Mouse (Mus musculus): Measurements from ENCODE around the gene Dstn. TPM values are rescaled to one million over a fixed set of nuclear protein-coding genes. Genes with fewer than 3 reads are reported as not detected.

Gene Dstn
- polyA plus RNA-seq, 1 experiment from 2014 or later, result 746 TPM

- Histone ChIP-seq H3K4me1 (peaks cover 28% of the 10 kb centered on the region), H3K4me3 (no peak overlapping the region), H3K36me3 (no peaks in the 10 kb centered on the region), H3K9me3 (no peaks in the 10 kb centered on the region), H3K27me3 (ENCODE audit: insufficient read depth, poor library complexity, severe bottlenecking) (no peaks in the 10 kb centered on the region), H3K27ac (no peak overlapping the region)
- 88% methylated on average over 6 of the region's 6 CpGs for whole genome bisulfite sequencing
- no peak for DNase-seq (ENCODE audit: low spot score)
These were observed 10.7 kb downstream of the Dstn start for GRCm38 (mm10) chr2:143925826-143926225.

GRCm38 (mm10) chr2:143929607-143930311, 14.6 kb downstream of the Dstn start:
- peaks cover 30% of the 10 kb centered on the region for H3K4me1 ChIP-seq
- H3K36me3 ChIP-seq, result peaks cover 3% of the 10 kb centered on the region; the same call in 1 of the 2 replicates
- no peaks in the 10 kb centered on the region for H3K27me3 ChIP-seq (ENCODE audit: insufficient read depth, poor library complexity, severe bottlenecking)
- DNase-seq (ENCODE audit: low spot score), result no peak
- WGBS, result 74% methylated on average over 3 of the region's 3 CpGs
- H3K27ac ChIP-seq, result no peak overlapping the region
- no peaks in the 10 kb centered on the region for H3K9me3 ChIP-seq
- no peak overlapping the region for H3K4me3 ChIP-seq

GRCm38 (mm10) chr2:143932340-143932873, 17.3 kb downstream of the Dstn start:
- Histone ChIP-seq H3K4me3 (no peak overlapping the region), H3K27ac (0 out of 2 replicates have a peak overlapping the region, but pooled peaks have one; percentile 16), H3K9me3 (no peaks in the 10 kb centered on the region), H3K27me3 (ENCODE audit: insufficient read depth, poor library complexity, severe bottlenecking) (no peaks in the 10 kb centered on the region), H3K36me3 (peaks cover 3% of the 10 kb centered on the region; the same call in 1 of the 2 replicates), H3K4me1 (peaks cover 30% of the 10 kb centered on the region)
- DNase-seq (ENCODE audit: low spot score), result no peak
- WGBS, result 69% methylated on average over 12 of the region's 12 CpGs

GRCm38 (mm10) chr2:143933516-143933915, 18.4 kb downstream of the Dstn start:
- Histone ChIP-seq H3K27ac (no peak overlapping the region), H3K36me3 (peaks cover 4% of the 10 kb centered on the region), H3K9me3 (no peaks in the 10 kb centered on the region), H3K27me3 (ENCODE audit: insufficient read depth, poor library complexity, severe bottlenecking) (no peaks in the 10 kb centered on the region), H3K4me3 (no peak overlapping the region), H3K4me1 (peaks cover 33% of the 10 kb centered on the region)
- DNase-seq (ENCODE audit: low spot score), result no peak
- WGBS, result 82% methylated on average over 5 of the region's 5 CpGs

GRCm38 (mm10) chr2:143934439-143934838, 19.3 kb downstream of the Dstn start:
- no peak for DNase-seq (ENCODE audit: low spot score)
- no peaks in the 10 kb centered on the region for H3K27me3 ChIP-seq (ENCODE audit: insufficient read depth, poor library complexity, severe bottlenecking)
- H3K9me3 ChIP-seq, result no peaks in the 10 kb centered on the region
- H3K27ac ChIP-seq, result no peak overlapping the region
- peaks cover 29% of the 10 kb centered on the region for H3K4me1 ChIP-seq
- WGBS, result 85% methylated on average over 8 of the region's 8 CpGs
- no peak overlapping the region for H3K4me3 ChIP-seq
- H3K36me3 ChIP-seq, result peaks cover 13% of the 10 kb centered on the region

GRCm38 (mm10) chr2:143937861-143938260, 22.7 kb downstream of the Dstn start:
- 57% methylated on average over 2 of the region's 2 CpGs for WGBS
- Histone ChIP-seq H3K27me3 (ENCODE audit: insufficient read depth, poor library complexity, severe bottlenecking) (no peaks in the 10 kb centered on the region), H3K4me1 (peaks cover 7% of the 10 kb centered on the region; the same call in 1 of the 2 replicates), H3K4me3 (no peak overlapping the region), H3K36me3 (peaks cover 46% of the 10 kb centered on the region), H3K27ac (no peak overlapping the region), H3K9me3 (no peaks in the 10 kb centered on the region)
- DNase-seq (ENCODE audit: low spot score), result peak; percentile 61

GRCm38 (mm10) chr2:143940406-143940805, 25.3 kb downstream of the Dstn start:
- peak; percentile 70 for DNase-seq (ENCODE audit: low spot score)
- Histone ChIP-seq H3K9me3 (no peaks in the 10 kb centered on the region), H3K4me3 (no peak overlapping the region), H3K4me1 (peaks cover 11% of the 10 kb centered on the region; the same call in 1 of the 2 replicates), H3K27ac (no peak overlapping the region), H3K27me3 (ENCODE audit: insufficient read depth, poor library complexity, severe bottlenecking) (no peaks in the 10 kb centered on the region), H3K36me3 (peaks cover 66% of the 10 kb centered on the region)
- 91% methylated on average over 5 of the region's 5 CpGs for WGBS

- Histone ChIP-seq H3K4me1 (peaks cover 44% of the 10 kb centered on the region), H3K27me3 (ENCODE audit: insufficient read depth, poor library complexity, severe bottlenecking) (no peaks in the 10 kb centered on the region), H3K36me3 (peaks cover 96% of the 10 kb centered on the region), H3K27ac (no peak overlapping the region), H3K9me3 (no peaks in the 10 kb centered on the region), H3K4me3 (no peak overlapping the region)
- WGBS, result 90% methylated on average over 3 of the region's 3 CpGs
- no peak for DNase-seq (ENCODE audit: low spot score)
These were observed 29.7 kb downstream of the Dstn start for GRCm38 (mm10) chr2:143944796-143945195.

- DNase-seq (ENCODE audit: low spot score), result no peak
- 87% methylated on average over 7 of the region's 7 CpGs for WGBS
- no peak overlapping the region for H3K27ac ChIP-seq
- H3K36me3 ChIP-seq, result peaks cover 96% of the 10 kb centered on the region
- no peaks in the 10 kb centered on the region for H3K9me3 ChIP-seq
- no peaks in the 10 kb centered on the region for H3K27me3 ChIP-seq (ENCODE audit: insufficient read depth, poor library complexity, severe bottlenecking)
- peaks cover 48% of the 10 kb centered on the region for H3K4me1 ChIP-seq
- no peak overlapping the region for H3K4me3 ChIP-seq
These were observed 30.5 kb downstream of the Dstn start for GRCm38 (mm10) chr2:143945466-143946075.

- WGBS, result 79% methylated on average over 2 of the region's 2 CpGs
- peaks cover 96% of the 10 kb centered on the region for H3K36me3 ChIP-seq
These were observed 31.3 kb downstream of the Dstn start for GRCm38 (mm10) chr2:143946399-143946798.

GRCm38 (mm10) chr2:143947981-143948380, 32.9 kb downstream of the Dstn start:
- no peaks in the 10 kb centered on the region for H3K9me3 ChIP-seq
- H3K4me3 ChIP-seq, result no peak overlapping the region
- WGBS, result 72% methylated on average over 3 of the region's 3 CpGs
- peaks cover 62% of the 10 kb centered on the region for H3K4me1 ChIP-seq
- H3K27ac ChIP-seq, result peak overlapping the region; percentile 48; the same call in 1 of the 2 replicates
- H3K36me3 ChIP-seq, result peaks cover 99% of the 10 kb centered on the region
- no peaks in the 10 kb centered on the region for H3K27me3 ChIP-seq (ENCODE audit: insufficient read depth, poor library complexity, severe bottlenecking)
- DNase-seq (ENCODE audit: low spot score), result no peak

More at GRCm38 (mm10) chr2:143946399-143946798, 31.3 kb downstream of the Dstn start:
- no peak overlapping the region for H3K4me3 ChIP-seq
- no peak for DNase-seq (ENCODE audit: low spot score)
- H3K9me3 ChIP-seq, result no peaks in the 10 kb centered on the region
- H3K4me1 ChIP-seq, result peaks cover 54% of the 10 kb centered on the region
- no peak overlapping the region for H3K27ac ChIP-seq
- H3K27me3 ChIP-seq (ENCODE audit: insufficient read depth, poor library complexity, severe bottlenecking), result no peaks in the 10 kb centered on the region

- H3K27ac ChIP-seq, result peak overlapping the region; percentile 48; the same call in 1 of the 2 replicates
- no peak overlapping the region for H3K4me3 ChIP-seq
- no peaks in the 10 kb centered on the region for H3K9me3 ChIP-seq
- 61% methylated on average over 4 of the region's 4 CpGs for WGBS
- H3K27me3 ChIP-seq (ENCODE audit: insufficient read depth, poor library complexity, severe bottlenecking), result no peaks in the 10 kb centered on the region
- DNase-seq (ENCODE audit: low spot score), result no peak
- peaks cover 62% of the 10 kb centered on the region for H3K4me1 ChIP-seq
- peaks cover 100% of the 10 kb centered on the region for H3K36me3 ChIP-seq
These were observed 33.3 kb downstream of the Dstn start for GRCm38 (mm10) chr2:143948416-143948815.

GRCm38 (mm10) chr2:143949217-143949616, 34.1 kb downstream of the Dstn start:
- Histone ChIP-seq H3K9me3 (no peaks in the 10 kb centered on the region), H3K27me3 (ENCODE audit: insufficient read depth, poor library complexity, severe bottlenecking) (no peaks in the 10 kb centered on the region), H3K4me1 (peaks cover 62% of the 10 kb centered on the region), H3K4me3 (no peak overlapping the region), H3K36me3 (peaks cover 100% of the 10 kb centered on the region), H3K27ac (0 out of 2 replicates have a peak overlapping the region, but pooled peaks have one; percentile 22)
- DNase-seq (ENCODE audit: low spot score), result no peak
- WGBS, result 89% methylated on average over 6 of the region's 6 CpGs

Data from heart, embryonic 10.5 days (tissue).